Mouse (Mus musculus) cerebellum, adult 2 months (tissue): ENCODE results near the gene C1qtnf4.

Source experiments
- CTCF ChIP-seq: fragments of 200-500 bp; IDR thresholded peaks from 2 replicates; pipeline ENCODE4 v1.5.1; 2011; ENCODE audit warnings: low read depth, mild to moderate bottlenecking, control low read depth, low read length, moderate library complexity, borderline replicate concordance; ENCODE audit not compliant: insufficient read depth
- POLR2A ChIP-seq: fragments of 200-500 bp; IDR thresholded peaks from 2 replicates; pipeline ENCODE4 v1.6.1; 2011; ENCODE audit warnings: low read length, control low read depth, borderline replicate concordance; ENCODE audit not compliant: insufficient read depth

DNA sequence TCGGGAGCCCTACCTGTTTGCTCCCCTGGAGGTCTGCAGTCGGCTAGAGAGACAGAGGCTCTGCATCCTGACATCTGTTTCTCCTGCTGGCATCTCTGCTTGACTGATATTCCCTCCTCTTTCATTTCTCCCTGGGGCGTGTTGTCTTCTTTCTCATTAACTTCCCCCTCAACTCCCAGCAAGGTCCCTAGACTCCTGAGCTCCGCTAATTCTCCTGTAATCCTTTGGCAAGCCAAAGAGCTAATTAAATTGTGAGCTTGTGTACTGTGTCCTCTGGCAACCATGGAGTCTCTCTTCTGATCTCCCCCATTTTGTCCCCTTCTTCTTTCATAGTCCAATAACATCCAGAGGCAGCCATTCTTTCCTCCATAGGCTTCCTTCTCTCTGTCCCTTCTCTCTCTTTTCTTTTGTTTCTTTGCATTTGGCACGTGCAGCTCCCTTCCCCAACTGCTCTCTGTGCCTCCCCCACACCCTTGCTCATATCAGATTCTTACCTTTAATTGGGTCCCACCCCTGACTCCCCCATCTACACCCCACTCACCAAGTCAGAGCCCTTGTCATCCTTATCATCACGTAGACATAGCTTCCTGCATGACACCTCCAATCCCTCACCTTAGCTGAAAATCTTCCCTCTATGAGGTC is 5.4 kb upstream of the C1qtnf4 start:
- no peak for TF ChIP-seq CTCF
- no peak for TF ChIP-seq POLR2A
